Mouse (Mus musculus) G1E (cell line): ENCODE data around the gene Pcdh19.
A peak's percentile ranks its signal among the peaks of the same experiment; 100 is the strongest.

Experiments used
- CTCF ChIP-seq: IDR thresholded peaks from 2 replicates; pipeline ENCODE4 v1.5.1; 2012; ENCODE audit warnings: low read depth, low read length, inconsistent platforms, mixed read lengths
- GATA1 ChIP-seq: IDR thresholded peaks from 2 replicates; pipeline ENCODE4 v1.6.1; 2012; ENCODE audit warnings: borderline replicate concordance, low read length, inconsistent platforms, mixed read lengths

DNA sequence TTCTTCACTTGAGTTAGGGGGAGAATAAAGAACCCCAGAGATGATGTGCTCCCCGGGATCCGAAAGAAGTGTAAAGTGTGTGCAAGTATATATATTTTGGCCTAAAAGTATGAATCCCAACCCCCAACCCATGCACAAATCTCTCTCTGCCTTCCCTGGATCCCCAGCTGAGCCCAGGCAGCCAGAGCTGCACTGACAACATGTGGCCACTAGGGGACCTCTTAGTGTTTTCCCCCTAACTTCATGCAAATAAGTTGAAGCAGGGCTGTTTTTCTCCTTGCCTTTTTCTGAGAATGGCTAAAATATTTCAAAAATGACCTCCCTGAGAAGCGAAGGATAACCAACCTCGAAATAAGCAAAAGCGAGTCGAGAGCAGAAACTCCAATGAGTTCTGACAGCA, 46.2 kb upstream of the Pcdh19 start:
- TF ChIP-seq CTCF (peak; percentile 43), GATA1 (no peak)
